ENCODE assay signal across 8 mouse cellular contexts in genomic region chr9:57070800-57071545, GRCm38 (mm10). TPM values are rescaled to one million over a fixed set of nuclear protein-coding genes. Genes with fewer than 3 reads are reported as not detected.
DNase-seq lines count a peak whose midpoint lies in the region; ATAC-seq and TF ChIP-seq lines count a peak whose summit lies in the region.

No protein-coding gene starts in this region.

- peak overlapping the region; percentile 97 for H3K4me2 ChIP-seq in heart, embryonic 14.5 days (ENCODE audit: low read length)
- peak overlapping the region; percentile 91 for H3K4me2 ChIP-seq in forebrain, embryonic 15.5 days (replicated peaks)

- H3K27ac ChIP-seq in heart, embryonic 14.5 days (replicated peaks in 1 of 2; ENCODE audit: control insufficient read depth in 1 of 2, insufficient read depth in 1 of 2, low read depth in 2 of 2, low read length in 2 of 2): peak overlapping the region; percentile 63 to 100; a peak in 2 of 4 replicates
- no peak overlapping the region for H3K27ac ChIP-seq in ES-Bruce4 (ENCODE audit: insufficient read depth, low read length)
- H3K27ac ChIP-seq in forebrain, embryonic 15.5 days (replicated peaks): peak overlapping the region; percentile 12; the same call in 1 of the 2 replicates
- H3K27ac ChIP-seq in macrophage: 0 out of 2 replicates have a peak overlapping the region, but pooled peaks have one; percentile 12

- H3K9ac ChIP-seq in heart, embryonic 14.5 days (ENCODE audit: low read length): peak overlapping the region; percentile 88
- peak overlapping the region; percentile 97 for H3K9ac ChIP-seq in ES-Bruce4 (ENCODE audit: low read depth, poor library complexity, severe bottlenecking)
- H3K9ac ChIP-seq in forebrain, embryonic 15.5 days (replicated peaks): peak overlapping the region; percentile 70

- intact Hi-C loops in heart, postnatal 10 days (cut with DNase I): loop anchor here (5.0 kb wide), 2 partner anchors 74 to 144 kb away; partner anchors contain the start of gene Snx33

- no peaks in the 10 kb centered on the region for H3K27me3 ChIP-seq in heart, embryonic 14.5 days (ENCODE audit: control insufficient read depth, insufficient read depth, low read length)
- no peaks in the 10 kb centered on the region for H3K27me3 ChIP-seq in ES-Bruce4 (ENCODE audit: control insufficient read depth, insufficient read depth, low read length, poor library complexity, severe bottlenecking)
- no peaks in the 10 kb centered on the region for H3K27me3 ChIP-seq in forebrain, embryonic 15.5 days

- 9% methylated on average over 5 of the region's 5 CpGs for WGBS in heart, embryonic 14.5 days
- 28% methylated on average over 5 of the region's 5 CpGs for WGBS in forebrain, embryonic 15.5 days
- 22% methylated on average over 5 of the region's 5 CpGs for WGBS in macrophage (ENCODE audit: missing documents)

- no peak for TF ChIP-seq EP300 in ES-Bruce4 (IDR thresholded peaks at IDR 0.05; ENCODE audit: insufficient read depth, low read depth, low read length)

- H3K4me3 ChIP-seq in heart, embryonic 14.5 days (ENCODE audit: control insufficient read depth in 1 of 2, insufficient read depth in 1 of 2, low read depth in 1 of 2, low read length in 2 of 2): peak overlapping the region; percentile 96; a peak in 3 of 4 replicates
- peak overlapping the region; percentile 100 for H3K4me3 ChIP-seq in ES-Bruce4 (ENCODE audit: low read depth, low read length)
- peak overlapping the region; percentile 82 for H3K4me3 ChIP-seq in forebrain, embryonic 15.5 days
- peak overlapping the region; percentile 73 for H3K4me3 ChIP-seq in macrophage (ENCODE audit: inconsistent target)

- TF ChIP-seq CTCF in ES-Bruce4 (IDR thresholded peaks at IDR 0.05; ENCODE audit: low read depth, low read length): no peak

- no peak for TF ChIP-seq POLR2A in ES-Bruce4 (IDR thresholded peaks at IDR 0.05; ENCODE audit: insufficient read depth, low read length)

- no peaks in the 10 kb centered on the region for H3K9me3 ChIP-seq in heart, embryonic 14.5 days (ENCODE audit: control insufficient read depth, low read length)
- no peaks in the 10 kb centered on the region for H3K9me3 ChIP-seq in ES-Bruce4 (replicated peaks; ENCODE audit: control insufficient read depth, insufficient read depth, low read length, poor library complexity, severe bottlenecking)
- H3K9me3 ChIP-seq in forebrain, embryonic 15.5 days: no peaks in the 10 kb centered on the region

- 0 out of 2 replicates have a peak, but pooled peaks cover 5% of the 10 kb centered on the region for H3K79me2 ChIP-seq in macrophage (ENCODE audit: inconsistent target)

- peaks cover 6 to 19% of the 10 kb centered on the region in 2 experiments; a peak in 3 of 4 replicates for H3K4me1 ChIP-seq in heart, embryonic 14.5 days (ENCODE audit: control insufficient read depth in 2 of 2, insufficient read depth in 2 of 2, low read length in 2 of 2)
- no peaks in the 10 kb centered on the region for H3K4me1 ChIP-seq in ES-Bruce4 (ENCODE audit: control insufficient read depth, insufficient read depth, low read length)
- H3K4me1 ChIP-seq in forebrain, embryonic 15.5 days: peaks cover 27% of the 10 kb centered on the region

- no peak for ATAC-seq in heart, embryonic 14.5 days (ENCODE audit: insufficient number of reproducible peaks, insufficient read depth, low FRiP score, low read depth)
- ATAC-seq in forebrain, embryonic 15.5 days (replicated peaks): no peak

- H3K36me3 ChIP-seq in heart, embryonic 14.5 days (ENCODE audit: control insufficient read depth, insufficient read depth, low read length): peaks cover under 1% of the 10 kb centered on the region; the same call in 1 of the 2 replicates
- H3K36me3 ChIP-seq in ES-Bruce4 (ENCODE audit: control insufficient read depth, insufficient read depth, low read length, poor library complexity, severe bottlenecking): no peaks in the 10 kb centered on the region
- no peaks in the 10 kb centered on the region for H3K36me3 ChIP-seq in forebrain, embryonic 15.5 days
- no peaks in the 10 kb centered on the region for H3K36me3 ChIP-seq in macrophage (ENCODE audit: inconsistent target)

- no peak for DNase-seq in heart, postnatal 10 days
- no peak for DNase-seq in spleen, adult 18-20 months
- DNase-seq in layer of hippocampus, adult 9-10 months (ENCODE audit: low spot score): no peak
- DNase-seq in testis, postnatal 14 days (ENCODE audit: low spot score): no peak

RNA-seq across cellular contexts. Expression of gene Sin3a, which starts 0.9 kb away (rescaled TPM):
- polyA plus RNA-seq in heart, embryonic 14.5 days (2014; fragmentation: Nextera tagmentation; extraction: Ambion mirVana): 25.2 and 29.2 TPM in 2 replicates
- 10 to 100 TPM; 33.6 to 46.7 TPM for total RNA-seq in heart, postnatal 10 days (2021)
- 141 and 151 TPM in 2 replicates for polyA plus RNA-seq in ES-Bruce4 (2011; ENCODE audit: insufficient read depth, insufficient read length, low read depth, missing spikeins)
- 27.6 and 28.0 TPM in 2 replicates for polyA plus RNA-seq in forebrain, embryonic 15.5 days (2015; fragmentation: Nextera tagmentation; extraction: Ambion mirVana)
- total RNA-seq in macrophage (2018; cell fraction: chromatin; rRNA removed): 10 to 100 TPM; 37.6 to 92.8 (median 59.8) TPM
- 10 to 100 TPM; 19.9 to 30.5 (median 25.7) TPM for total RNA-seq in macrophage (2018; cell fraction: cytosol; rRNA removed)
- 10 to 100 TPM; 32.2 to 67.7 (median 39.0) TPM for total RNA-seq in macrophage (2018; cell fraction: nucleus; rRNA removed)
- 23.9 to 29.7 TPM (median 29.7 TPM) in 3 replicates for polyA plus RNA-seq in macrophage (2018)

RNA-seq across cellular contexts. Expression of gene Man2c1, which starts 59.5 kb away (rescaled TPM):
- 33.1 and 34.3 TPM in 2 replicates for polyA plus RNA-seq in heart, embryonic 14.5 days (2014; fragmentation: Nextera tagmentation; extraction: Ambion mirVana)
- total RNA-seq in heart, postnatal 10 days (2021): 10 to 100 TPM; 50.7 to 55.5 TPM
- 79.9 and 86.8 TPM in 2 replicates for polyA plus RNA-seq in ES-Bruce4 (2011; ENCODE audit: insufficient read depth, insufficient read length, low read depth, missing spikeins)
- 72.4 and 74.3 TPM in 2 replicates for polyA plus RNA-seq in forebrain, embryonic 15.5 days (2015; fragmentation: Nextera tagmentation; extraction: Ambion mirVana)
- total RNA-seq in macrophage (2018; cell fraction: chromatin; rRNA removed): 100 to 1,000 TPM; 190 to 547 (median 342) TPM
- 10 to 100 TPM; 22.6 to 51.7 (median 29.9) TPM for total RNA-seq in macrophage (2018; cell fraction: cytosol; rRNA removed)
- total RNA-seq in macrophage (2018; cell fraction: nucleus; rRNA removed): 100 to 1,000 TPM in 21 of 26 experiments, 10 to 100 TPM in 5; 56.2 to 292 (median 135) TPM
- polyA plus RNA-seq in macrophage (2018): 26.9 to 46.4 TPM (median 35.9 TPM) in 3 replicates
